Mouse (Mus musculus) hindbrain, embryonic 11.5 days (tissue): ENCODE measurements around the gene Hsd17b13. TPM values are rescaled to one million over a fixed set of nuclear protein-coding genes. Genes with fewer than 3 reads are reported as not detected.
"Not testable (repeated sequence)": the region's sequence is repeated elsewhere in the genome, so short reads cannot be mapped to it uniquely, and the experiment has no call there.

Experiments used
- ATAC-seq: fragments of 200-750 bp; cut with Nextera tagmentation; 2 replicates; pipeline ENCODE4 v1.8.0; 2017; ENCODE audit warnings: mild to moderate bottlenecking, moderate TSS enrichment, moderate library complexity; ENCODE audit not compliant: low FRiP score
- DNase-seq: peaks from one replicate; pipeline ENCODE4 v3.0.0-alpha.2; 2015; ENCODE audit warnings: low spot score
- H3K27ac ChIP-seq: fragments of 300-500 bp; sonication (generic); 2 replicates; pipeline ENCODE4 v1.5.1; 2014; ENCODE audit warnings: mild to moderate bottlenecking, low read depth, low read length
- H3K27me3 ChIP-seq: fragments of 300-500 bp; sonication (generic); 2 replicates; pipeline ENCODE4 v1.6.1; 2014; ENCODE audit warnings: mild to moderate bottlenecking, low read length, moderate library complexity, mixed read lengths; ENCODE audit not compliant: control insufficient read depth, insufficient read depth
- H3K36me3 ChIP-seq: fragments of 300-500 bp; sonication (generic); 2 replicates; pipeline ENCODE4 v1.6.1; 2014; ENCODE audit warnings: mild to moderate bottlenecking, low read length, moderate library complexity, mixed read lengths; ENCODE audit not compliant: control insufficient read depth, insufficient read depth
- H3K4me1 ChIP-seq: fragments of 300-500 bp; sonication (generic); replicated peaks from 2 replicates; pipeline ENCODE4 v1.6.1; 2014; ENCODE audit warnings: low read length, mixed read lengths; ENCODE audit not compliant: control insufficient read depth, insufficient read depth
- H3K4me2 ChIP-seq: fragments of 300-500 bp; sonication (generic); replicated peaks from 2 replicates; pipeline ENCODE4 v1.6.1; 2014; ENCODE audit warnings: mild to moderate bottlenecking, low read depth, low read length
- H3K4me3 ChIP-seq: fragments of 300-500 bp; sonication (generic); 2 replicates; pipeline ENCODE4 v1.5.1; 2014; ENCODE audit warnings: low read depth, low read length
- H3K9ac ChIP-seq: fragments of 300-500 bp; sonication (generic); 2 replicates; pipeline ENCODE4 v1.6.1; 2014; ENCODE audit warnings: low read depth, low read length
- H3K9me3 ChIP-seq: fragments of 300-500 bp; sonication (generic); 2 replicates; pipeline ENCODE4 v1.6.1; 2016; ENCODE audit warnings: low read length; ENCODE audit not compliant: control insufficient read depth
- WGBS: fragments of 180-500 bp; shearing (Covaris S2); extraction: QIAGEN DNeasy Blood & Tissue Kit; methylation state at CpG from one replicate; pipeline ENCODE4 v1.1.7; 2014; 5-methylcytosine and 5-hydroxymethylcytosine counted together
- polyA plus RNA-seq: library from polyadenylated mRNA; unstranded; fragments of >200 nt; fragmentation: Nextera tagmentation; extraction: Ambion mirVana; gene quantifications from 2 replicates; pipeline ENCODE4 v1.2.1, GENCODE M21; 2014

The Hsd17b13 gene
- polyA plus RNA-seq, 1 experiment from 2014 or later, result not detected

- DNase-seq, result peak; percentile 67
- Histone ChIP-seq H3K27me3 (peaks cover 11% of the 10 kb centered on the region), H3K4me3 (no peak overlapping the region), H3K36me3 (no peaks in the 10 kb centered on the region), H3K4me1 (no peaks in the 10 kb centered on the region; the same call in 1 of the 2 replicates), H3K27ac (no peak overlapping the region), H3K4me2 (peak overlapping the region; percentile 9; the same call in 1 of the 2 replicates), H3K9me3 (no peaks in the 10 kb centered on the region), H3K9ac (no peak overlapping the region)
- ATAC-seq, result peak; percentile 90
- 28% methylated on average over 11 of the region's 11 CpGs for WGBS
These were observed 38.5 kb downstream of the Hsd17b13 start for GRCm38 (mm10) chr5:103938547-103939349.

- Histone ChIP-seq H3K27ac (peak overlapping the region; percentile 42; the same call in 1 of the 2 replicates), H3K4me2 (no peak overlapping the region), H3K4me3 (no peak overlapping the region), H3K36me3 (no peaks in the 10 kb centered on the region), H3K4me1 (no peaks in the 10 kb centered on the region; the same call in 1 of the 2 replicates), H3K9me3 (no peaks in the 10 kb centered on the region), H3K27me3 (peaks cover 11% of the 10 kb centered on the region; the same call in 1 of the 2 replicates), H3K9ac (no peak overlapping the region)
- WGBS, result 48% methylated on average over 14 of the region's 14 CpGs
- DNase-seq (peak; percentile 70), ATAC-seq (peak; percentile 48; the same call in 1 of the 2 replicates)
These were observed 40.2 kb downstream of the Hsd17b13 start for GRCm38 (mm10) chr5:103936906-103937589.

- H3K9ac ChIP-seq, H3K4me1 ChIP-seq, ATAC-seq, H3K4me3 ChIP-seq, H3K4me2 ChIP-seq, H3K9me3 ChIP-seq, DNase-seq, H3K27me3 ChIP-seq, H3K36me3 ChIP-seq, H3K27ac ChIP-seq: not testable (repeated sequence)
These were observed 45.3 kb downstream of the Hsd17b13 start for GRCm38 (mm10) chr5:103931924-103932323.

GRCm38 (mm10) chr5:103930511-103930910 is 46.7 kb downstream of the Hsd17b13 start:
- no peak for DNase-seq
- no peak for ATAC-seq
- no peak overlapping the region for H3K9ac ChIP-seq
- H3K4me1 ChIP-seq, result no peaks in the 10 kb centered on the region
- H3K9me3 ChIP-seq, result no peaks in the 10 kb centered on the region
- H3K4me3 ChIP-seq, result no peak overlapping the region
- H3K27ac ChIP-seq, result no peak overlapping the region
- no peaks in the 10 kb centered on the region for H3K27me3 ChIP-seq
- 77% methylated on average over 5 of the region's 5 CpGs for WGBS
- no peak overlapping the region for H3K4me2 ChIP-seq
- H3K36me3 ChIP-seq, result no peaks in the 10 kb centered on the region

GRCm38 (mm10) chr5:103928196-103928550 is 49.0 kb downstream of the Hsd17b13 start:
- Histone ChIP-seq H3K9me3 (no peaks in the 10 kb centered on the region), H3K4me2 (no peak overlapping the region), H3K9ac (no peak overlapping the region), H3K27ac (no peak overlapping the region), H3K27me3 (no peaks in the 10 kb centered on the region), H3K36me3 (no peaks in the 10 kb centered on the region), H3K4me3 (no peak overlapping the region), H3K4me1 (no peaks in the 10 kb centered on the region)
- WGBS, result 91% methylated on average over 7 of the region's 7 CpGs
- ATAC-seq (no peak), DNase-seq (no peak)

GRCm38 (mm10) chr5:103927429-103928195 is 49.6 kb downstream of the Hsd17b13 start:
- 31% methylated on average over 27 of the region's 27 CpGs for WGBS
- no peaks in the 10 kb centered on the region for H3K4me1 ChIP-seq
- ATAC-seq (peak; percentile 45; the same call in 1 of the 2 replicates), DNase-seq (peak; percentile 97)
- no peak overlapping the region for H3K27ac ChIP-seq
- no peaks in the 10 kb centered on the region for H3K36me3 ChIP-seq
- H3K4me2 ChIP-seq, result no peak overlapping the region
- no peaks in the 10 kb centered on the region for H3K27me3 ChIP-seq
- H3K9ac ChIP-seq, result no peak overlapping the region
- no peaks in the 10 kb centered on the region for H3K9me3 ChIP-seq
- no peak overlapping the region for H3K4me3 ChIP-seq

- no peak for ATAC-seq
- H3K27ac ChIP-seq, result no peak overlapping the region
- 69% methylated on average over 12 of the region's 12 CpGs for WGBS
- DNase-seq, result peak; percentile 55
- no peaks in the 10 kb centered on the region for H3K4me1 ChIP-seq
- no peak overlapping the region for H3K9ac ChIP-seq
- no peak overlapping the region for H3K4me2 ChIP-seq
- H3K27me3 ChIP-seq, result no peaks in the 10 kb centered on the region
- no peaks in the 10 kb centered on the region for H3K9me3 ChIP-seq
- H3K4me3 ChIP-seq, result no peak overlapping the region
- no peaks in the 10 kb centered on the region for H3K36me3 ChIP-seq
These were observed 50.8 kb downstream of the Hsd17b13 start for GRCm38 (mm10) chr5:103926398-103926797.

- Histone ChIP-seq H3K36me3 (no peaks in the 10 kb centered on the region), H3K4me1 (no peaks in the 10 kb centered on the region), H3K9me3 (no peaks in the 10 kb centered on the region), H3K4me3 (no peak overlapping the region), H3K4me2 (no peak overlapping the region), H3K9ac (no peak overlapping the region), H3K27me3 (no peaks in the 10 kb centered on the region), H3K27ac (no peak overlapping the region)
- ATAC-seq (no peak), DNase-seq (no peak)
- 85% methylated on average over 2 of the region's 2 CpGs for WGBS
These were observed 53.5 kb downstream of the Hsd17b13 start for GRCm38 (mm10) chr5:103923755-103924154.
